Mouse (Mus musculus) midbrain, embryonic 16.5 days (tissue): ENCODE measurements around the gene Zbtb18. TPM values are rescaled to one million over a fixed set of nuclear protein-coding genes. Genes with fewer than 3 reads are reported as not detected.

Experiments
- ATAC-seq: fragments of 200-750 bp; cut with Nextera tagmentation; 2 replicates; pipeline ENCODE4 v1.8.0; 2017; ENCODE audit warnings: moderate TSS enrichment
- H3K27ac ChIP-seq: fragments of 300-500 bp; sonication (generic); 2 replicates; pipeline ENCODE4 v1.5.1; 2014; ENCODE audit warnings: mild to moderate bottlenecking, low read length, mixed read lengths
- H3K27me3 ChIP-seq: fragments of 300-500 bp; sonication (generic); 2 replicates; pipeline ENCODE4 v1.6.1; 2014; ENCODE audit warnings: low read depth, low read length, mixed read lengths; ENCODE audit not compliant: control insufficient read depth, insufficient read depth
- H3K36me3 ChIP-seq: fragments of 300-500 bp; sonication (generic); 2 replicates; pipeline ENCODE4 v1.6.1; 2014; ENCODE audit warnings: mild to moderate bottlenecking, low read length, moderate library complexity, mixed read lengths; ENCODE audit not compliant: control insufficient read depth, insufficient read depth
- H3K4me1 ChIP-seq: fragments of 300-500 bp; sonication (generic); 2 replicates; pipeline ENCODE4 v1.6.1; 2014; ENCODE audit warnings: mild to moderate bottlenecking, low read length, mixed read lengths; ENCODE audit not compliant: control insufficient read depth, insufficient read depth
- H3K4me2 ChIP-seq: fragments of 300-500 bp; sonication (generic); 2 replicates; pipeline ENCODE4 v1.6.1; 2014; ENCODE audit warnings: mild to moderate bottlenecking, low read length, mixed read lengths
- H3K4me3 ChIP-seq: fragments of 300-500 bp; sonication (generic); 2 replicates; pipeline ENCODE4 v1.5.1; 2014; ENCODE audit warnings: low read depth, mild to moderate bottlenecking, low read length, moderate library complexity, mixed read lengths
- H3K9ac ChIP-seq: fragments of 300-500 bp; sonication (generic); 2 replicates; pipeline ENCODE4 v1.6.1; 2014; ENCODE audit warnings: low read depth, low read length, mixed read lengths
- H3K9me3 ChIP-seq: fragments of 300-500 bp; sonication (generic); replicated peaks from 2 replicates; pipeline ENCODE4 v1.6.1; 2014; ENCODE audit warnings: mild to moderate bottlenecking, low read length, mixed read lengths; ENCODE audit not compliant: control insufficient read depth, poor library complexity, severe bottlenecking
- WGBS: fragments of 180-500 bp; shearing (Covaris S2); extraction: QIAGEN DNeasy Blood & Tissue Kit; methylation state at CpG from one replicate; pipeline ENCODE4 v1.1.7; 2014; 5-methylcytosine and 5-hydroxymethylcytosine counted together
- polyA plus RNA-seq: library from polyadenylated mRNA; unstranded; fragments of >200 nt; fragmentation: Nextera tagmentation; extraction: Ambion mirVana; gene quantifications from 2 replicates; pipeline ENCODE4 v1.2.1, GENCODE M21; 2015

Gene Zbtb18
- polyA plus RNA-seq, result 3.6 and 4.4 TPM in 2 replicates

- Histone ChIP-seq H3K4me3 (peak within 1 kb of the TSS; percentile 84), H3K27ac (peak within 1 kb of the TSS; percentile 92), H3K4me1 (peaks cover 38% of the 10 kb centered on the region), H3K9me3 (no peaks in the 10 kb centered on the region), H3K27me3 (no peaks in the 10 kb centered on the region), H3K36me3 (no peaks in the 10 kb centered on the region), H3K4me2 (peak within 1 kb of the TSS; percentile 97), H3K9ac (peak within 1 kb of the TSS; percentile 73)
- WGBS, result under 1% methylated on average over 34 of the region's 106 CpGs
- peak; percentile 16 for ATAC-seq
Observed at GRCm38 (mm10) chr1:177442196-177442808, at the start of gene Zbtb18. Gene Zbtb18 (plus strand): TSS chr1:177442351.

GRCm38 (mm10) chr1:177397455-177397854 is 44.7 kb upstream of the Zbtb18 start:
- no peak for ATAC-seq
- no peak overlapping the region for H3K9ac ChIP-seq
- no peaks in the 10 kb centered on the region for H3K9me3 ChIP-seq
- no peaks in the 10 kb centered on the region for H3K4me1 ChIP-seq
- WGBS, result 88% methylated on average over 1 of the region's 1 CpGs
- no peak overlapping the region for H3K27ac ChIP-seq
- H3K4me3 ChIP-seq, result no peak overlapping the region
- H3K4me2 ChIP-seq, result no peak overlapping the region
- H3K36me3 ChIP-seq, result no peaks in the 10 kb centered on the region
- no peaks in the 10 kb centered on the region for H3K27me3 ChIP-seq

GRCm38 (mm10) chr1:177405170-177405569 is 37.0 kb upstream of the Zbtb18 start:
- no peaks in the 10 kb centered on the region for H3K9me3 ChIP-seq
- no peaks in the 10 kb centered on the region for H3K27me3 ChIP-seq
- no peak overlapping the region for H3K9ac ChIP-seq
- ATAC-seq, result no peak
- no peak overlapping the region for H3K4me3 ChIP-seq
- 88% methylated on average over 6 of the region's 6 CpGs for WGBS
- H3K27ac ChIP-seq, result no peak overlapping the region
- H3K4me1 ChIP-seq, result 0 out of 2 replicates have a peak, but pooled peaks cover 3% of the 10 kb centered on the region
- no peaks in the 10 kb centered on the region for H3K36me3 ChIP-seq
- H3K4me2 ChIP-seq, result no peak overlapping the region

- H3K4me2 ChIP-seq, result no peak overlapping the region
- no peak overlapping the region for H3K4me3 ChIP-seq
- no peaks in the 10 kb centered on the region for H3K9me3 ChIP-seq
- 72% methylated on average over 3 of the region's 3 CpGs for WGBS
- no peaks in the 10 kb centered on the region for H3K36me3 ChIP-seq
- H3K9ac ChIP-seq, result no peak overlapping the region
- no peak for ATAC-seq
- H3K27ac ChIP-seq, result no peak overlapping the region
- peaks cover 17% of the 10 kb centered on the region for H3K4me1 ChIP-seq
- no peaks in the 10 kb centered on the region for H3K27me3 ChIP-seq
Observed at GRCm38 (mm10) chr1:177408690-177409089, 33.5 kb upstream of the Zbtb18 start.

- Histone ChIP-seq H3K4me1 (peaks cover 17% of the 10 kb centered on the region), H3K4me3 (no peak overlapping the region), H3K4me2 (peak overlapping the region; percentile 24), H3K9me3 (no peaks in the 10 kb centered on the region), H3K36me3 (no peaks in the 10 kb centered on the region), H3K27me3 (no peaks in the 10 kb centered on the region), H3K9ac (no peak overlapping the region), H3K27ac (no peak overlapping the region)
- no peak for ATAC-seq
- WGBS, result 46% methylated on average over 7 of the region's 7 CpGs
Observed at GRCm38 (mm10) chr1:177410769-177411348, 31.3 kb upstream of the Zbtb18 start.

- peak overlapping the region; percentile 50 for H3K4me2 ChIP-seq
- ATAC-seq, result peak; percentile 81
- H3K9ac ChIP-seq, result no peak overlapping the region
- no peaks in the 10 kb centered on the region for H3K9me3 ChIP-seq
- H3K4me1 ChIP-seq, result peaks cover 17% of the 10 kb centered on the region
- H3K36me3 ChIP-seq, result no peaks in the 10 kb centered on the region
- H3K27me3 ChIP-seq, result no peaks in the 10 kb centered on the region
- 9% methylated on average over 19 of the region's 19 CpGs for WGBS
- no peak overlapping the region; the same call in 1 of the 2 replicates for H3K4me3 ChIP-seq
- peak overlapping the region; percentile 50; the same call in 1 of the 2 replicates for H3K27ac ChIP-seq
Observed at GRCm38 (mm10) chr1:177411359-177412358, 30.5 kb upstream of the Zbtb18 start.

GRCm38 (mm10) chr1:177419331-177419730 is 22.8 kb upstream of the Zbtb18 start:
- 0 out of 2 replicates have a peak, but pooled peaks cover 4% of the 10 kb centered on the region for H3K4me1 ChIP-seq
- no peak for ATAC-seq
- H3K4me3 ChIP-seq, result no peak overlapping the region
- H3K27me3 ChIP-seq, result no peaks in the 10 kb centered on the region
- no peaks in the 10 kb centered on the region for H3K9me3 ChIP-seq
- WGBS, result 83% methylated on average over 12 of the region's 12 CpGs
- H3K27ac ChIP-seq, result no peak overlapping the region
- H3K9ac ChIP-seq, result no peak overlapping the region
- H3K4me2 ChIP-seq, result no peak overlapping the region
- H3K36me3 ChIP-seq, result no peaks in the 10 kb centered on the region

GRCm38 (mm10) chr1:177420126-177420525 is 22.0 kb upstream of the Zbtb18 start:
- WGBS, result 30% methylated on average over 6 of the region's 6 CpGs
- Histone ChIP-seq H3K4me2 (no peak overlapping the region), H3K27me3 (no peaks in the 10 kb centered on the region), H3K9ac (no peak overlapping the region), H3K36me3 (no peaks in the 10 kb centered on the region), H3K4me1 (0 out of 2 replicates have a peak, but pooled peaks cover 4% of the 10 kb centered on the region), H3K9me3 (no peaks in the 10 kb centered on the region), H3K4me3 (no peak overlapping the region), H3K27ac (no peak overlapping the region)
- no peak for ATAC-seq
